Mouse (Mus musculus) v-Abl transformed pro-B cells (cell line): ENCODE measurements at regions not wholly inside any gene's neighbourhood (a gene's known extent, or its start where the extent isn't known, plus 50 kb on each side); places are given as distances from the start of the nearest gene placed in this dataset.

ENCODE experiments used
- in situ Hi-C, 2 experiments: fragments of 400-800 bp; cut with MboI; formaldehyde crosslinking; loops; one replicate each; pipeline ENCODE4 v1.15.1; 2025; ENCODE audit not compliant: unreplicated experiment in 2 of 2

DNA sequence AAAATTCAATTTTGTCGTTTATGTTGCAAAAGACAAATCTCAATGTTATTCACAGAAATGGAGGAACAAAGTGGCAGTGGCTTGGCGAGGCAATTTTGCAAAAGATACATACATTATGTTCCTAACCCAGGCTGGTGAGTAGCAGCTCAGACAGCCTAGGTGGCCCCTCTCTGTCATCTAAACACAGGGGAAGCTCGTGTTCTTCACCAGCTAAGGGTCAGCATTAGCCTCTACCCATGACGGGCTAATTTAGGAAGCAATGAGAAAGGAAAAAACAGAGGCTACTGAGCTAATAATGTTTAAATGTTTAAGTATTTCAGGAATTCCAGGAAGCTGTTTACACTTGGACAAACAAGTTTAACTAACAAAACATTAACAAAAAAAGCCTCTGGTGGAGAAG lies 64.9 kb upstream of the Gnai1 start:
- in situ Hi-C loops, result no loop called here

DNA sequence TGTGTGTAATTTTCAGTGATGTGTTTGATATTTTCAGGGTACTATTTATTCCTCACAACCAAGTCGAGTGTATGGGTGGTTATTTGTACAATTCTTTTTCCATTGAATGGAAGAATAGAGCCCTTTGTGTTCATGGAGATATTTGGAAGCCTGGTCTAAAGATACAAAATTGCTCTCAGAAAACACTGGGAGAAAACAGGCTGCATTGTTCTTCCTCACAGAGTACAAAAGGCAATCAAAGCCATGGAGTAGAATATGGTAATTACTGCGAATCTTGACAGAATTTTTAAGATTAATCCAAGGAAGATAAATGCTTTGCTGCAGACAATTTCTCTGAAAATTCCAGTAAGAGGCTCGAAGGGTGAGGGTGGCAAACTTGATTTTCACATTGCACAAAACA lies 54.7 kb upstream of the Gnai1 start:
- in situ Hi-C loops, result no loop called here
